Mouse (Mus musculus) spleen, postnatal 10 days (tissue): ENCODE data around the gene Slc30a5.
A peak's percentile ranks its signal among the peaks of the same experiment; 100 is the strongest.
"Not testable (repeated sequence)": the region's sequence is repeated elsewhere in the genome, so short reads cannot be mapped to it uniquely, and the experiment has no call there.

ENCODE experiments used
- DNase-seq, 2 experiments: peaks; one replicate each; pipeline ENCODE4 v3.0.0; 2021 to 2022; ENCODE audit warnings: low spot score in 2 of 2

Gene Slc30a5

DNA sequence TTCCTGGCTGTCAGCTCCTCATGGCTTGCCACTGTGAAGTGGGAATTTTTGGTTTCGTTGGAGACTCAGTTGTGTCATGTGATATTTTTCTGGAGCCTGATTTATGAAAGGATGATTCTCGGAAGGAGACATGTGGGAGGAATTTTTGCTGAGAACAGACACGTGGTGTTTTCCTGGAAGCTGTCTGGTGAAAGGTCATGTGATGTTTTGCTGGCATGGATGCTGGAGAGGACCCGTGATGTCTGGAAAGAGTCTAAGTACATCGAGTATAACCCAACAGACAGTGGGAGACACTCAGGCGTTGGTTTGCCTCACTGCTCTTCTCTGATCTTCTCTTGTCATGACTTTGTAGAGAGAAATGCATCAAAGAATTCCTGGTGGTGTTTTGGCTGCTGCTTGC, 8.5 kb upstream of the Slc30a5 start:
- no peak for DNase-seq

DNA sequence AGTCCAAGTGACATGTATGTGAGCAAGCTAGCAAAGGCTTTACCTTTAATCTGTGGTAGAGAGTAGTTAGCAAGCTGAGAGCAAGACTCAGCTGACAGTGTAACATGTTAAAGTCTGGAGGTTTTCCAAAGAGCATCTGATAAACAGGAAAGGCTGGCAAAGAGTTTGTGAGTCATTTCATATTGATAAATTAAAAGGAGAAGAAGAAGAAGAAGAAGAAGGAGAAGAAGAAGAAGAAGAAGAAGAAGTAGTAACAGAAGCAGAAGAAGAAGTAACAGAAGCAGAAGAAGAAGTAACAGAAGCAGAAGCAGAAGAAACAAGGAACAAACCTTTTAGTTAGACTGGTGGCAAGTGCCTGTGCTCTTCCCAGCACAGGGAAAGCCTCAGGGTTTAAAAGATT, 1.6 kb upstream of the Slc30a5 start:
- no peak for DNase-seq

DNA sequence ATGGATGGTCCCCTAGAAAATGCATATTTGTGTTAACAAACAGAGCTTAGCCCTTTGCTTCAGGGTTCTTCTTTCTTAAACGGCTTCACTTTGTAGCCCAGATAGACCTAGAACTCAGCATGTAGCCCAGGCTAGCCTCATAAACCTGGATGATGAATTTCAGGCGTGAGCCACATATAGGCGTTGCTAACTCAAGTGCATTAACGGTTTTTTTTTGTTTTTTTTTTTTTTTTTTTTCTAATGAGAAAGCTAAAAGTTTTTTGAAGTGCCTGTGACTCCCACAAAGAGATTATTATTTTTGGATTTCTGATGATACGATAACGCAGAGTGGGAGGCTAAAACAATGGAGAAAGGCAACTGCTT, 394 bp upstream of the Slc30a5 start:
- DNase-seq = no peak

DNA sequence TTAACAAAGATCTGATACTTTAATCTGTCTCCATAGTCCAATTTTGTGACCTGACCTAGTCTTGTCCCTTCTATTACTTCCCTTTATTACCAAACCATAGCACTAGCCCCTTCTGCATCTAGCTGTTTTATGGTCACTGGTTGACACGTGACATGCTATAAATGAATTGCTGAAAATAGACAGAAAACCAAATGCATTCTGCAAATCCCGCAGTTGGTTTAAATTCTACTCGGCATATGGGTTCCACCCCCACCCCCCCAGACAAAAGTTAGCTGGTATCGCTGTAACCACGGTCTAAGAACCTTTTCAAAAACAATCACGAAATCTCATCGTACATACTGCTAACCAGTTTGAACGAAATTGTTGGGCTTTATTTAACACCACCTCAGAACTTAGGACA, 1.0 kb downstream of the Slc30a5 start:
- DNase-seq = no peak

DNA sequence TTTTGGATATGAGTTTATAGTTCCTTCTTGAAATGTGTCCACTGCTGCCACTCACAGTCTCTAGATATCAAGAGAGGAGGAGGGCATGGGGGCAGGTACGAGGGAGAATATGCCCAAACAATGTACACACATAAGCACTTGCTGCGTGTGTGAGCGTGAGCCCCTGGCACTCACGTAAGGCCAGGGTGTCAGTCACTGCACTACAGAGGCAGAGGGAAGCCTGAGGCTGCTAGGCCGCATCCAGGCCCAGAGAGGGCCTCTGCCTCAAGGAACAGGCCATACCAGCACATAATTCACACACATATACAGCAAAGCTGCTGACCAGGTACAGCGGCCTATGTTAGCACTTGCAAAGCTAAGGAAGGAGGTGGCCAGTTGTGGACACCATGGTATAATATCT, 2.1 kb downstream of the Slc30a5 start:
- DNase-seq = no peak

DNA sequence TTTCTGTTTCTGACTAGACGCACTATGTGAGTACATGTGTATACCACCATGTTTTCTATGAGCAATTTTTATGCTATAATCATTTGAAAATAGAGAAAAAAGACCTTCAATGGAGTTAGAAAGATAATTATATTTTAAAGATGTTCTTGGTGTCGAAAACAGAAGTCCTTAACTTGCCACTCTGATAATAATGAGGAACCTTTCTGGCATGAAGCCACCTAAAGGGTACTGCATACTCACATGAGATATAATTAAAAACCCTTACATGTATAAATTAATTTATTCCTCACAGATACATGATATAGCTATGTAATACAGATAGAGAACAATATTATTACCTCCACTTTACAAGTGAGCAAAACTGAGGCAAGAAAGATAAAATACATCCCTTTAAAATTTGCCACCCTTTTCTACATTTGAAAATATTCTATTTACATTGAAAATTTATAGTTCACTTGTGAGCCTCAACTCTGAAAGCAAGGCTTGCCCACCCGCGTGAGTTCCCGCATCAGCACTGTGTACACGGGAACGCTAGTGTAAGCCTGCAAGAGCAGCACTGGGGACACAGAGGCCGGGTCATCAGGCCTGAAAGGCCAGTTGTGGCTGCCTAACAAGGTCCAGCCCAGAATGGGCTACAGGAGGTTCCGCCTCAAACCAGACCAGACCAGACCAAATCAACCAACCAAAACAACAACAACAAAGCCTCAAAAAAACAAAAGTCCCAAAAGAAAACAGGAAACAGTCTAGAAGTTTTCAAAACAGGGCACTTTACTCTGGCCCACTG, 7.4 kb downstream of the Slc30a5 start:
- no peak for DNase-seq

DNA sequence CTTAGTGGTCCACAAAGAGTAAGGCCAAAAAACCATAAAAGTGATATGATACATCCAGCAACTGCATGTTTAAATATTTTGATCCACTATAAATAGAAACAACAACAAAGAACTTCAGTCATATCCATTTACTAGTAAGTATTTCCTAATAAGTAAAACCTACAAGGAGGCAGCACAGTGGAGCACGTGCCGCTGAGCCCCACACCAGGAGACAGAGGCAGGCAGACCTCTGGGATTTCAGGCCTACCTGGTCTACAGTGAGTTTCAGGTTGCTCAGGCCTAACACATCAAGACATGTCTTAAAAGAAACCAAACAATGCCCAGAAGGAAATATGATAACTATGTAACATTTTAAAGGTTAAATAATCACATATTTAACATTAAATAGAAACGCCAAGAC, 8.3 kb downstream of the Slc30a5 start:
- DNase-seq = no peak

DNA sequence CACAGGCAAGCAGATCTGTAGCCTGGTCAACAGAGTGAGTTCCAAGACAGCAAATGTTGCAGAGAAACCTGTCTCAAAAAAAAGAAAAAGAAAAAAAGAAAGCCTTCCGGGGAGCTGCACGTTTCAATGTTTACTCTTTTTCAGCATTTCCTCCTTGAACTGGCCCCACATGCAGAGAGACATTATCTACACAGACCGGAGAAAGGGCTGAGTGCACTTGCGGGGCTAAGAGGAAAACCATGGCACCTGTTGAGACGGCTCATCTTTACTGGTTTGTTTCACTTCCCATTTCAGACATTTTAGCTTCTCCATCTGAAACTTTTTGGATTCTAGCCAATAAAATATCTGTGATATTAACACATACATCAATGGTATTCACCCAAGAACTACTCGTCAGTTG, 8.9 kb downstream of the Slc30a5 start:
- DNase-seq = peak in 1 of 2 experiments; percentile 50

DNA sequence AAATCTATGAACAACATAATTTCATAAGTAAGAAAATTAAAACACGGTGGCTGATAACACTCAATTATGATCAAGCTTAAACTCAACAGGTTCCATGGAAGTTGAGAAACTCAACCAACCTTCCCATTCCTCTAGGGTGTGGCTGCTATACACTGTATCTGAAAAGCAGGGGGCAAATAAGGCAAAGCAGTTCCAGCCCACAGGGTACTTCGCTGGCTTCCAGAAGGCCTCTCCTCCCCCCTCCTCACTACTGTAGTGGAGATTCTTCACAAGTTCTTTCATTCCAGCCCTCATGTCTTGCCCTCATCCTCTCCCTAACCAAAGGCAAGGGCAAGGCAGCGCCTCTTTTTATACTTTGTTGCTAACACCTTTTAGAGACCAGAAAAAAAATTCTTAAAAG, 9.4 kb downstream of the Slc30a5 start:
- no peak for DNase-seq

DNA sequence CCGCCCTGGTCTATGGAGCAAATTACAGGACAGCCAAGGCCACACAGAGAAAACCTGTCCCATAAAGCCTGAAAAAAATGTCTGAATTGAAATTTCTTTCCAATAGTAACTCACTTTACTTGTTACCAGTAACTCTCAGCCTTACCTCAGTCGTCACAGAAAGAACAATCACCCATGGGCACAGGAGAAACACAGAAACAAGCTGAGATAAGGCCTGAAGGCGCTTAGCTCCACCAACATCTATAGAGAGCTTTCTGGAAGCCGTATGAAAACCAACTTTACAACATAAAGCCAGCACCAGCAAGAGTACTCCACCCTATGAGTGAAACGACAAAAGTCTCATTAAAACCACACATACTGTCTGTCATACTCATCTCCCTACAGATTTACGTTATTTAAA, 18.8 kb downstream of the Slc30a5 start:
- DNase-seq = no peak

DNA sequence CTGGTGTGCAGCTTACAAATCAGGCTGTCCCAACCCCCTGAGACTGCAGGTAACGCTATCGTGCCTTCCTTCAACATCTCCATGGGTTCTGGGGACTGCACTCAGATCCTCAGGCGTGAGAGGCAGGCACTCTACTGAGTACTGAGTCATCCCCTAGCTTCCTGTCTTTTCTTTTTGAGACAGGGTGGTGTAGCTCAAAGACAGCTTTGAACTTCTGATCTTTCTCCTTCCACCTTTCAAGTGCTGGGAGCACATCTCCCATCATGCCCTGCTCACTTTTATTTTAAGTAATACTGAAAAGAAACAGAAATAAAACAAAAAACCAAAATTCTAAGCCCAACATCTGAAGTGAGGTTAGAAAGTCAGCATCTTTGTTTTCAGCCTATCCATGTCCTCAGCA, 27.5 kb downstream of the Slc30a5 start:
- DNase-seq = no peak

DNA sequence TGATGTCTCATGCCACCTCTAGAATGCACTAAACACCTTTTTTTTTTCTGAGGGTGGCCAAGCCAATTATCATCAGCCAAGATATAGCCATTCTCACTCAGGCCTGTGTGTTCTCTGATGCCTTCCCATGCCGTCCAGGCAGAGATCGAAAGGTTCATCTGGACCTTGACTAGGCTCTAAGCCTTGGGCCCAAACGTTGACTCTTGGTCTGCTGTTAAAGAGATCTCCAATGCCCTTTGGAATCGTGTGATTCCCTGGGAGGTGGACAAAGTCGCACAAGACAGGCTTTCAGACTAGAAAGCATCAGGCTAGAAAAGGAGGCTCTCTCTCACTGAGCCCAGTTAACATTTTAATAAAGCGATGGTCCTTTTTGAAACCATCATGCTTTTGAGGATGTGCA, 36.1 kb downstream of the Slc30a5 start:
- no peak for DNase-seq

DNA sequence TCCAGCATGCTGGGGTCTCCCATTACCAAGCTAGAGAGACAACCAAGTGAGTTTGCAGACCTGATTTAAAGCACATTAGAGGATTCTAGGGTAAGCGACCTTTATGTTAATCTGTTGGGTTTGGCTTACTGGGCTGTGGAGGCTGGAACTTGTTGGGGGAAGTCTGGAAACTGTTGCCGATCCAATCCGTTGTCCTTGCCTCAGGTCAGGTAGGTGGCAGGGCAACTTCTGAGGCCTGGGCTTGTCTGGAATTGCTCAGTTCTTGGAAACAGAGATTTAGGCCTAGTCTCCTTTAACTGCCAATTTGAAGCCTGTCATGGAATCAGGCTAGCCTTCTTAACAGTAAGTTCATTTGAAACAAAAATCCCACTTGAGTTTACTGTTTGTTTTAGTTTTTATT, 44.1 kb downstream of the Slc30a5 start:
- DNase-seq = no peak

DNA sequence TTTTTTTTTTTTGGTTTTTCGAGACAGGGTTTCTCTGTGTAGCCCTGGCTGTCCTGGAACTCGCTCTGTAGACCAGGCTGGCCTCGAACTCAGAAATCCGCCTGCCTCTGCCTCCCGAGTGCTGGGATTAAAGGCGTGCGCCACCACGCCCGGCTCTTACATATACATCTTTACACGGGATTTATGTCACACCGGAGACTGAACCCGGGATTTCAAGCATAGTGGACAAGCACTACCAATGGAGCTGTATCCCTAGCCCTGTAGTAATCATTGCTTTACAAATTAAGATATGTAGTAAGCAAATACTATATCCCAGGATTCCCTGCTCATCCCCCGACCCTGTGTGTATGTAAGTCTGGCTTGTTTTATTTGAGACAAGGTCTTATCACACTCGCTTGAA, 45.2 kb downstream of the Slc30a5 start:
- DNase-seq = not testable (repeated sequence)

DNA sequence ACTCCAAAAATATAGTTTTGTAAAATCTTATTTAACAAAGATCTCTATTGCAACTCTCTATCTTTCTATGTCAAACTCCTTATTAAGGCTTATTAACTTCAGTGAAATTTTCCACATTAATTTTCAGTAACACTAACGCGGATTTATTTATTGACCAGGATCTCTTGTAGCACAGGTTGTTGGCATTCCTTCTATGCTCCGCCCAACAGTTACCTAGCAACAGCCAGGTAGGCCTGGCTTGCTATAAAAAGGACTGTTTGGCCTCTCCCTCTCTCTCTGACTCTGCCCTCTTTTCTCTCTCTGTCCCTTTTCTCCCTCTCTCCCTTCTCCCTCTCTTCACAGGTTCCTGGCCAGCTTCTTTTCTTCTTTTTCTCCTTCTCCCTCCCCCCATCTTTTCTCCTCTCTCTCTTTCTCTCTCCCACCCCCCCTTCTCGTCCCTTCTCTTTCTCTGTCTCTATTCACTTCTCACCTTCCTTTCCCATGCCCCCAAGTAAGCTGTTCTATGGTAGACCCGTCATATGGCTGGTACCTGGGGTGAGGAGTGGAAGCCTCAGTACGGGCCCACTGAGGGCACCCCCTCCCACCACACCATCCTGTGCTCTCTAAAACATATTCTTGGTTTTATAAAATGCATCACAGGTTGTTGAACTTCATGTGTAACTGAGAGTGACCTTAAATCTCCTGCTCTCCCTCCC, 45.8 kb downstream of the Slc30a5 start:
- no peak for DNase-seq

DNA sequence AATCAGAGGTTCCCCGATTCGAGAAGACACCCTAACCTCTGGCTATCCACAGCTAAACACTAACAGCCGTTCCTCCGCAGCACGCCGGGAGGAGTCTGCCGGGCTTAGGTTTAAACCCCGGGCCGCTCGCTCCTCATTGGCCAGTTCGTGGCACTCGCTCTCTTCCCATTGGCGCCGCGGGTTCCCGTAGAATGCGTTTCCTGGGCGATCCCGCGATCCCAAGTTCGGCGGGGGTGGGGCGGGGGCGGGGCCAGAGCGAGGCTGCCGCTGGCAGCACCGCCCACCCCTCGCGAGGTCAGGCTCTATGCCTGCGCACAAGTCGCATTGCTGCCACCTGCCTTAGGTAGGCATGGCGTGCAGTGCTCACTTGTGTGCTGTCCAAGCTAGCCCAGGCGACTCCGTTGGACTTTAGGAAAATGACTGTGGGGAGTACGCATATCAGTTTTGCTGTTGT, 46.8 kb downstream of the Slc30a5 start, which contains the start of gene Ccnb1:
Ccnb1 (minus strand) TSS at position 157 of the 454 bp plus-strand sequence.
- peak; percentile 86 to 94 for DNase-seq

DNA sequence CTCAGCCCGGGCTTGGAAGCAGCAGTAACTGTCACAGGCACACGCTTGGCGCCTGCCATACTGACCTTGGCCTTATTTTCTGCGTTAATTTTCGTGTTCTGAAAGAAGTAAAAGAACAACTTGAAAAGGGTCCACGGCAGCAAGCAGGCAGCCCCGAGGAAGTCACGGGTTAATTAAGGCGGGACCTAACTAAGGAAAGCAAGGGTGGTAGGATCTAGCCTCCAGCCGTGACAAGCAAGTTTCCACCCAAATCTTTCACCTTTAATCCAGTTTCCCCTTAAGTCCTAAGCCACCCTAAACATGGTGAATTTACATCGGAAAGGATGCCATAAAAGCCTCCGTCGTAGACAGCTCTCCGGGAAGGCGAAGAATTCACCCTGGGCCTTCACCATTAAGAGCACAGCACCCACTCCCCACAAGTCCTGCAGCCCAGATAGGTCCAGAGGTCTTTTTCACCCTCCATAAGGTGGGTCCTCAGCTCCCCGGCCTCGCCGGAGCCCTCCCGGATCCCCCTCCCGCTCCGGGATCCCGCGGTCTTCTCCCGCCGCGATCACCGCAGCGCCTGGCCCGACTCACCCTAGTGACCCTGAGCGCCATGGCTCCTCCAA, 47.3 kb downstream of the Slc30a5 start:
- peak; percentile 40 to 48 for DNase-seq

DNA sequence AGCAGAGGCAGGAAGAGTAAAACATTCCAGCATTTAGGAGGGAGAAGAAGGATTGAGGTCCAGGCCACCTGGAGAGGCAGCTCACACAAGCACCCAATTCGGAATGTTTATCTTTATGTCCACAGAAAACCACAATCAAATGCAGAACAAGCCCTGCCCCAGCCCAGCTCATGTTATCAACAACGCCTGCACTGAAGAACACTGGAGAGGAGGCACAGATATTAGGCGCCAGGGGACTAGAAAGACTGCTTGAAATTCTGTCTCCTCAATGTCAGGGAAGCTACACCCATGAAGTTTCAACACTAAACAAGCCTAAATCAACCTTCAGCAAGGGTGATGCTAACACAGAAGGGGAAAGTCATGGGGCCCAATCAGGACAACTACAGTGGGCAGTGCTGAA, 55.7 kb downstream of the Slc30a5 start:
- DNase-seq = peak in 1 of 2 experiments; percentile 42

DNA sequence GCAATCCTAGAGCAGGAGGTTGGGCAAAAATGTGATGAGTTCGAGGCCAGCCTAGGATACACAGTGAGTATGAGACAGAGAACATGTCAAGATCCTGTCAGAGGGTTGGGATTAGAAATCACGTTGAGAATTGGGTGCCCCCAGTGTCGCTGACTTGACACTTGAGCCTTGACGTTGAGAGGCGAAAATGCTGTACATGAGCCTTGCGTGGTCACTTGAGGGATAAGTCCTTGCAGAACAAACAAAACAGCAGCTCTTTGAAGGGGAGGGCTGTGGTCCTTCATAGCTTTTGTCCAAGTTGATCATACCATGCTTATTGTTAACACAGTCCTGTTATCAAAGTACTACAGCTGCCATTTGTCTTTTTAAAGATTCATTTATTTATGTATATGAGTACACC, 56.5 kb downstream of the Slc30a5 start:
- DNase-seq = no peak

DNA sequence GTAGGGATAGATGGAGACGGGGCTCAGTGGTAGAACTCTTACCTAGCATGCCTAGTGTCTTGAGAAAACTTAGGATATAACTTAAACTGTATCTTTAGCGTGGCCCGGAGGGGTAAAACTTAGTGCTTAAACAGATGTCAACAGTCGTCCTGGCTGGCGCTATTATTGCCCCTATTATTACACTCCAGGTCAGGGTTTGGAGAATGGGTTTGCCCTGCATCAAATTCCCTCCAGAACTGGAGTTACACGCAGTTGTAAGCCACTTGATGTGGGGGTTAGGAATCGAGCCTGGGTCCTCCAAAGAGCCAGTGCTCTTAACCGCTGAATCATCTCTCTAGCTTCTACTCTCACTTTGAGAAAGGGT, 57.2 kb downstream of the Slc30a5 start:
- no peak for DNase-seq

DNA sequence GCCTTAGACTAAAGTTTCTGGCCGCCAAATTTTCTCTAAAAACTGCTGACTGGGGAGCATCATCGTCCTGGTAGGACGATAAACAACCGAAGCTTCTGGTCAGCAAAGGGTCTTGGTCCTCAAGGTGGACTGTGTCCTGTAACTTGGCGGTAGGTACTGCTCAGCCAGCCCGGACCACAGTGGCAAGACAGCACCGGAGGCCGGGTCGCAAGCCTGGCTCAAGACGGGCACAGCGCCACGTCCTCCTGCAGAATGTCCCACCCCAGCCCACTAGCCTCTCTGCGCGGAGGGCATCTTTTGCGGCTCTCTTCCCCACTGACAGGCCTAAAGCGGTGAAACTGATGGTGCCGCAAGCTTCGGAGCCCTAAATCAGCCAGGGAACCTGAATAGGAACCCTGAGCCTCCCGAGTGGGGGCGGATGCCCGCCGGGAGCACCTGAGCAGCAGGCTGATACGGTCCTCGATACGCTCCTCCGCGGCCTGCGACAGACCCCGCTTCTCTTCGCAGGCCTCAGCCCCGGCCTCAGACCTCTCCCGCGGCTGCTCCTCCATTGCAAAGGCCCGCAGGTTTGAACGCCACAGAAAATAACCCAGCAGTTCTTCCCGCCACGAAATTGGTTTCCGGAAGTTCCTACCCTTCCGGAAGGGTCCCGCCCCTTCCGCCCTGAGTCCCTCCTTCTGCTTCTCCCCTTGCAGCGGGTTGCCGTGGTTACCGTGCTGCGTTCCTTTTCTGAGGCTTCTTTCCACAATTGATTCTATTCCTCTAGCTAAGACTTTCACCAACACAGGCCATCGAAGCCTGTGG, 57.8 kb downstream of the Slc30a5 start, which contains the start of gene Cenph:
Cenph (minus strand) TSS at position 648 of the 804 bp plus-strand sequence.
- peak; percentile 74 to 92 for DNase-seq

DNA sequence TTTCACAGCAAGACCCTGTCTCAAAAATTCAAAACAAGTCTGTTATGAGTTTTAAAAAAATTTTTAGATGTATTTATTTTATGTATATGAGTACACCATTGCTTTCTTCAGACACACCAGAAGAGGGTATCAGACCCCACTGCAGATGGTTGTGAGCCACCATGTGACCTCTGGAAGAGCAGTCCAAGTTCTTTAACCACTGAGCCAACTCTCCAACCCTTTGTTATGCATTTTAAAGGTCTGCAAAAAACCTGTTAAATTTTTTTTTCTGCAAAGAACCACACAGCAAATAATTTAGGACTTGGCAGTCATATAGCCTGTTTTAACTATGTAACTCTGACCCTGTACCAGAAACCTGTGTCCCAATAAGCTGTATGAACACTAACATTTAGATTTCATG, 58.5 kb downstream of the Slc30a5 start:
- no peak for DNase-seq
